Mouse (Mus musculus) kidney, adult 2 months (tissue): ENCODE results near the gene Crot.

Source experiments
- CTCF ChIP-seq: fragments of 200-500 bp; conservative IDR thresholded peaks from 2 replicates; pipeline ENCODE4 v1.5.1; 2011; ENCODE audit warnings: low read depth, mild to moderate bottlenecking, control low read depth, low read length, moderate library complexity, mixed read lengths; ENCODE audit not compliant: insufficient read depth, insufficient read length
- POLR2A ChIP-seq: fragments of 200-500 bp; IDR thresholded peaks from one replicate; pipeline ENCODE4 v1.6.1; 2011; ENCODE audit warnings: low read depth, low read length, control low read depth

DNA sequence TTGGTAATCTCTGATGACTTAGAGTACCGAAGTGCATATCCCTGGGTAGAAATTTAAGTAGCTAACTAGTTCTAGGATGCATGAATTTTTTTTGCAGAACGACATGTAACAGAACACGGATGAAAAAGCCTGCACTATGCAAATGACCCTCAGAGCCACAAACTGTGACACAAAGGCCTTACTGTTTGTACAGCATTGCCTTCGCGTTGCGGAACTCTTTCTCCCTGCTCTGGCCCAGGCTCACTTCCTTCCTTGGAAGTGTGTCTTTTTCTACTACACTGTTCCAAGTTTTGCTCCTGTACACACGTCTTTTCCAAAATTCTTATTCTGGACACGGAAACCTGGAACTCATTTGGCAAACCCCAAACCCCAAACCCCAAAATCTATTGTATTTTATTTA is 14.2 kb upstream of the Crot start:
- TF ChIP-seq POLR2A (no peak), CTCF (no peak)
